ENCODE assay signal across 37 mouse cellular contexts in genomic region chr12:87022006-87022405, GRCm38 (mm10). TPM values are rescaled to one million over a fixed set of nuclear protein-coding genes. Genes with fewer than 3 reads are reported as not detected.
"Had no signal": no experiment of that assay in that cellular context is flagged by ENCODE, and none has a peak within 500 bp of the region (broad histone marks: within the 10 kb centered on the region; RNA-seq: fewer than 3 reads in every experiment).

No protein-coding gene starts in this region.

- H3K4me2 ChIP-seq: limb, embryonic 12.5 days; limb, embryonic 13.5 days; limb, embryonic 15.5 days; liver, embryonic 11.5 days; liver, embryonic 12.5 days; liver, embryonic 13.5 days; liver, embryonic 15.5 days; lung, embryonic 14.5 days; lung, embryonic 15.5 days; midbrain, embryonic 12.5 days; midbrain, embryonic 13.5 days had no signal

- H3K9me3 ChIP-seq: limb, embryonic 10.5 days; limb, embryonic 12.5 days; limb, embryonic 13.5 days; limb, embryonic 15.5 days; liver, embryonic 12.5 days; liver, embryonic 13.5 days; liver, embryonic 15.5 days; lung, embryonic 15.5 days; midbrain, embryonic 10.5 days; midbrain, embryonic 12.5 days; midbrain, embryonic 13.5 days had no signal

- H3K4me3 ChIP-seq: left cerebral cortex, adult 2 months; limb, embryonic 10.5 days; limb, embryonic 12.5 days; limb, embryonic 13.5 days; limb, embryonic 15.5 days; liver, embryonic 12.5 days; liver, embryonic 13.5 days; liver, embryonic 15.5 days; lung, embryonic 15.5 days; megakaryocyte, embryonic 14.5 days; midbrain, embryonic 10.5 days; midbrain, embryonic 12.5 days; midbrain, embryonic 13.5 days; myocyte had no signal

- H3K9ac ChIP-seq: limb, embryonic 12.5 days; limb, embryonic 13.5 days; limb, embryonic 15.5 days; liver, embryonic 12.5 days; liver, embryonic 13.5 days; liver, embryonic 14.5 days; liver, embryonic 15.5 days; liver, postnatal 0 days; lung, embryonic 14.5 days; lung, embryonic 15.5 days; midbrain, embryonic 12.5 days; midbrain, embryonic 13.5 days had no signal

- H3K36me3 ChIP-seq: limb, embryonic 10.5 days; limb, embryonic 12.5 days; limb, embryonic 13.5 days; limb, embryonic 15.5 days; liver, embryonic 12.5 days; liver, embryonic 13.5 days; liver, embryonic 15.5 days; lung, embryonic 15.5 days; midbrain, embryonic 10.5 days; midbrain, embryonic 12.5 days; midbrain, embryonic 13.5 days had no signal

- H3K4me1 ChIP-seq: liver, embryonic 15.5 days; lung, embryonic 15.5 days had no signal

- DNase-seq: left cerebral cortex, postnatal 4 days; liver; liver, embryonic 13.5 days; liver, postnatal 0 days; lung, adult 18-20 months; lung, adult 2 months; lung, embryonic 14.5 days; lung, postnatal 10 days; lung, postnatal 14 days; lung, postnatal 36 days; lung, postnatal 4 days; midbrain, embryonic 14.5 days had no signal

- ATAC-seq: liver, embryonic 12.5 days; liver, postnatal 0 days; lung, postnatal 0 days; midbrain, embryonic 13.5 days; midbrain, embryonic 16.5 days had no signal

- H3K27ac ChIP-seq: left cerebral cortex, adult 2 months; limb, embryonic 10.5 days; limb, embryonic 12.5 days; limb, embryonic 13.5 days; limb, embryonic 15.5 days; liver, embryonic 12.5 days; liver, embryonic 13.5 days; liver, embryonic 14.5 days; liver, embryonic 15.5 days; lung, embryonic 15.5 days; macrophage; midbrain, embryonic 10.5 days; midbrain, embryonic 12.5 days; midbrain, embryonic 13.5 days had no signal

RNA-seq across cellular contexts. Expression of gene Tmem63c, which starts 0.9 kb away (rescaled TPM):
- total RNA-seq: liver, adult 2 months; megakaryocyte progenitor cell, adult 5-6 weeks; megakaryocyte, adult 5-6 weeks; megakaryocyte-erythroid progenitor cell, adult 5-6 weeks; monocyte, adult 5-6 weeks had no signal
- polyA plus RNA-seq: limb, embryonic 10.5 days; limb, embryonic 11.5 days; limb, embryonic 12.5 days; limb, embryonic 15.5 days; liver, adult 2 months; liver, embryonic 11.5 days; liver, embryonic 12.5 days; liver, embryonic 13.5 days; liver, embryonic 14.5 days; liver, embryonic 15.5 days; liver, embryonic 16.5 days; liver, postnatal 0 days; lung, embryonic 14.5 days; macrophage; myocyte had no signal

RNA-seq across cellular contexts. Expression of gene Zdhhc22, which starts 31.8 kb away (rescaled TPM):
- total RNA-seq: liver, adult 2 months; megakaryocyte progenitor cell, adult 5-6 weeks; megakaryocyte, adult 5-6 weeks; megakaryocyte-erythroid progenitor cell, adult 5-6 weeks had no signal
- polyA plus RNA-seq: limb, embryonic 13.5 days; limb, embryonic 15.5 days; liver, adult 2 months; liver, embryonic 12.5 days; liver, embryonic 13.5 days; liver, embryonic 14.5 days; liver, embryonic 16.5 days; liver, postnatal 0 days; lung, adult 2 months; lung, embryonic 14.5 days; lung, postnatal 0 days; macrophage had no signal
